Mouse (Mus musculus) olfactory bulb, adult 2 months (tissue): ENCODE results near the gene Drd2.

Source experiments
- CTCF ChIP-seq: fragments of 200-500 bp; IDR thresholded peaks from 2 replicates; pipeline ENCODE4 v1.5.1; 2012; ENCODE audit warnings: low read depth, mild to moderate bottlenecking, low read length, moderate library complexity; ENCODE audit not compliant: insufficient read depth
- POLR2A ChIP-seq: fragments of 200-500 bp; IDR thresholded peaks from 2 replicates; pipeline ENCODE4 v1.6.1; 2012; ENCODE audit warnings: mild to moderate bottlenecking, low read depth, low read length, moderate library complexity; ENCODE audit not compliant: insufficient read depth

DNA sequence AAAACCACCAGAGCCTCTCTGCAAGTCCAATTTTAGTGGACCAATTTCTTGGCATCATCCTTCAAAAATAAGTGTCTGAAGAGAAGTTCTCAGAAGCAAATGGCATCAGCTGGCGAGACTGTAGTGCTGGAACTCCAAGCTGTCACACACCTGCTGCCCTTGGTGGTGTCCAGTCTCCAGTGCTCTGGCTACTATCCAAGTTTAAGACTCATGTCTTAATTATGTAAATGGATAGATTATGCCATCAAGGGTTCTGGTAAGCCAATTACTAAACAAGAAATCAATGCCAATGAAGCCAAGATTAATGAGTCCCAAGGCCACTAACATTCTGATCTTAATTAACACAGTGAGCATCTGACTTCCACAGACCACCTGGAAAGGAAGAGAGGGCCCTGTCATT, 45.3 kb upstream of the Drd2 start:
- no peak for TF ChIP-seq CTCF
- no peak for TF ChIP-seq POLR2A
